Mouse (Mus musculus) right cerebral cortex, adult 18-20 months (tissue): ENCODE measurements around the gene Rasef.
A peak's percentile ranks its signal among the peaks of the same experiment; 100 is the strongest.
"Not testable (repeated sequence)": the region's sequence is repeated elsewhere in the genome, so short reads cannot be mapped to it uniquely, and the experiment has no call there.

Source experiments
- DNase-seq: peaks from one replicate; pipeline ENCODE4 v3.0.0; 2022; ENCODE audit warnings: mixed read lengths

Gene Rasef

DNA sequence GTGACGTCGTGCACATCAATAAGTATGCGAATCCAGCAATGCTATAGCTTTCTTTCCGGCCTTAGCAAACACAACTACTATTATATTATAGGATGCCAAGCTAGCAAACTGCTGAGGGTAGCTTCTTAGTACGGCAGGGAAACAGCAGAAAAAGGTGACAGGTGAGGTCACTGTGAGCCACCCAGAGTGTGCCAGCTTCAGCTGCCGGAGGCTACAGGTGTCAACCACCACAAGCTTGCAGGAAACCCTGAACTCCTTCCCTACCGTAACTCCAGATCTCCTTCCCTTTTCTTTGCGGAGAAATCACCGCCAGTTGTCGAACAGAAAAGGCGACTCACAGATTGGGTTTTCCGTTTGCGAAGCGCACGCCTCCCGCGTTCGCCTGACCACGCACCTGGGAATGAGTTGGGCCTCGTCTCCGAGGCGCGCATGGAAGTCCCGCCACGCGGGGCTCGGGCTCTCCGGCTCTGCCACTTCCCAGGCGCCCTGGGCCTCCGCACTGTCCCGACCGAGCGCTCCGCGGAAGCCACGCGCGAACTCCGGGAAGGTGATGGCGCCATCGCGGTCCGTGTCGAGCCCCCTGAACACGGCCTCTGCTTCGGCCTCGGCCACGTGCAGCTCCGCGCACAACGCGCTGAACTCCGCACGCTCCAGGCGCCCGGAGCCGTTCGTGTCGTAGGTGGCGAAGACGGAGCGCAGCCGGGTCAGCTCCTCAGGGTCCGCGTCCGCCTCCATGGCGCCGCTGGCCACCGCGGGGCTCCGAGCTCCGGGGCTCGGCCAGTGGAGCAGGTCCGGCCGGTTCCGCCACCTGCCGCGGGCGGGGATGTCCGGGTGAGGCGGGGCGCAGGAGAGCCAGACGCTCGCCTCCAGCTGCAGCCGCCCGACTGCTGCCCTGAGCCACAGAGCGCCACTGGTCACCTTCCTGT lies at the start of gene Rasef:
TSS of gene Rasef (minus strand) at position 735 of the 926 bp plus-strand sequence.
- peak; percentile 6 for DNase-seq

DNA sequence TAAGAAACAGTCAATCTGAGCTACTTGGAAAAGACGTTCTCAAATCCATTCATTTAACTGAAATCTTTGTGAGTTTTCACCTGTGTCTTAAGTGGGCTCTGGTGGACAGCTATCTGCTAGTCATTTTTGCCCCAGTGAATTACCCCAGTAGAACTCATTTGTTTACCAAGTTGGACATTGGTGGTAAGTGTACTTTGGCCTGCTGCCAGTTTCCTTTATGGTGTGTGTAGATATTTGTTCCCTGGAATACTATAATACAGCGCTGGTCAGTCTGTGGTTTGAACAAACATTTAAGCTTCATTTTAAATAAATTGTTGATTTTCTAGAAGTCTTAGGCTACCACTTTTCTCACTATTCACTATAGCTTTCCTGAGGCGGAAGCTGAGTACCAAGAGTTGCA lies 35.8 kb upstream of the Rasef start:
- DNase-seq = no peak

DNA sequence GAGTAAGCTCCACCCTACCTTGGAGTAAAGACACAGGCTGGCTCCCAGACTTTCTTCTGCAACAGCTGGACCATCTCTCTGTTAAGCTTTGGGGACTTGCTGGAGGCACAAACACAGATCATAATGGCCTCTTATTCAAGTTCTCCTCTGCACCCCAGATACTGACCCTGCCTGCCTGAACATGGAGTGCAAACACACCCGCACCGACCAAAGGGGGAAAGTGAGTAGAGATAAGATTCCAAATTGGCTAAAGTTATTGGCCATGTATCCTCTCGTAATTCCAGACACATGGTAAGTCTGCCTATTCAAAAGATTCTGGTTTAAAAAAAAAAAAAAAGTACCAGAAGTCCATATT lies 369 bp upstream of the Rasef start:
- no peak for DNase-seq

DNA sequence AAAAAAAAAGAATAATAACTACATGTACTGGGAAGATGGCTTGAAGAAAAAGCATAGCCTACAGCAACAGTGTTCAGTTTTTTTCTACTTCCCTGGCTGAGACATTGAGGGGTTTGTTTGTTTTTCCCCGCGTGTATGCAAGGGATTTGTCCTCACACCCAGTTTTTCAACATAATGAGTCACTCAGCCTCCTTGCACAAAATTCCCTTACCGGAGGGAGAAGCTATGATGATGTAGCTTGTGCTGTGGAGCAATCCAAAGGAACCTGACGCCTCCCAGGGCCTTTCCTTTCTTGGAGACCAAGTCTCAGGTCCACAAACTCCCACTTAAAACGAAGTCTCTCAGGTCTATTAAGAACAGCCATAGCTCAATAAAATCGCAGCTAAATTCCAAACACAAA lies 1.3 kb downstream of the Rasef start:
- DNase-seq = no peak

DNA sequence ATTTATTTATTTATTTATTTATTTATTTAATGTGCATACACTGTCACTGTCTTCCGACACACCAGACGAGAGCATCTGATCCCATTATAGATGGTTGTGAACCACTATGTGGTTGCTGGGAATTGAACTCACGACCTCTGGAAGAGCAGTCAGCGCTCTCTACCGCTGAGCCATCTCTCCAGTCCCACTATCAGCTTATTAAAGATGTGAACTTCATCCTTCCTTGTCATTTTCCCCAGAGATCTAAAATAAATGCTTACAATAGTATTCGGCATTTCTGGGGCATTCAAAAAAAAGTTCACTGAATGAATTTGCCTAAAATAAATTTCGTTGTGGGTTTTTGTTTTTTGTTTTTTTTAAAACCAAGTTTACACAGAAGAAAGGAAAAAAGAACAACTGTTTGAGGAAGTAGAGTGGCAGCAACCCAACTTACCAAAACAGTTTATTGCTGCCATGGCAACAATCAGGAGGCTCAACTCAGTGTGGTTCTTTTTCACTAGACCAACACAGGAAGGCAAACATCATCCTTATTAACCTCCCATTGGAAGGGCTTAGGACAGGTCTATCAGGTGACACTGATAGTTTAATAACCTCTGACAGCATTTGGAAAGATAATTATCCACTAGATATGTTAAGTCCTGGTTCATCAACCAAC lies 2.6 kb downstream of the Rasef start:
- no peak for DNase-seq

DNA sequence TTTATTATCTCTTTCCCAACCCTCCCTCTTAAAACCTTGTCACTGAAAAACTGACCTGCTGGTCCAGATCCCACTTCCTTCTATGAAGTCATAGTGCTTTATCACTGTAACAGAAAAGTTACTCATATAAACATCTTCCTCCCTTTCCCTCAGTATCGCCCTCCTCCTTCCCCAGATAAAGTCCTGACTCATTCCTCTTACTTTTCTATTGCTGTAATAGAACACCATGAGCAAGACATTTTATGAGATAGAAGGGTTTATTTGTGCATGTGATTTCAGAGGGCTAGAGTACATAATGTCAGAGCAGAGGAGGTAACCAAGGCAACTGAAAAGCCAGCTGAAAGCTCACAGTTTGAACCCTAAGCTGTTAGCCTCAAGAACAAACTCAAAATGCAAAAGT lies 6.6 kb downstream of the Rasef start:
- no peak for DNase-seq

DNA sequence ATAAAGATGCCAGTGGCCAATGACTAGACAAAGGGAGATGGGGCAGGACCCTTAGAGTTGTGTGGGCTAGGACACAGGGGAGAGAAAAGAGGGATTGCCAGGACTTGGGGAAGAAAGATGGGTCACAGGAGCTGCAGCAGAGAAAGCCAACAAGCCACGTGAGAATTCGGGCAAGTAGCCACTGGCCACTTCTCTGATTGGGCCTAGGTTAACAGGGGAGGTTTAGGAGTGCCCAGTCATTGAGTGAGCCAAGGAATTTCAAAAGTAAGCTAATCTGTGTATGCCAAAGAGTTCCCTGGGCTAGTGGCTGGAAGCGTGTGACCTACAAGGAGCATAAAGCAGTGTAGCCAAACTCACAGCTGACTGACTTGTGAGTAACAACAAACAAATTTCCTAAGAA lies 9.7 kb downstream of the Rasef start:
- no peak for DNase-seq

DNA sequence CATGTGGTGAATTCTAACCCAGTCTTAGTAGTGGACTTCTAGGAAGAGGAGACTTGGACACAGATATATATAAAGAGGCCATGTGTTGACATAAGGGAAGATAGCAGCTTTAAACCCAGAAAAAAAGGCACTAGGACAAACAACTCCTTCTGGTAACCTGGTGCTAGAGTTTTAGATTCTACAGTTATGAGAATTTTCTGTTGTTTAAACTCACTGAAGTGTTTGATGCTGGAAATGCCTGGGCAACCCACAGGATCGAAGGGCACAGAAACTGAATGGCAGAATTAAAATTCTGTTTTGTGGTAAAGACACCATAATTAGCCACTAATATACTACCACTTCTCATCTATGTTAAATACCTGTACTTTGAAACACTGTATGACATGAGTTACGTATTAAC lies 15.5 kb downstream of the Rasef start:
- DNase-seq = no peak

DNA sequence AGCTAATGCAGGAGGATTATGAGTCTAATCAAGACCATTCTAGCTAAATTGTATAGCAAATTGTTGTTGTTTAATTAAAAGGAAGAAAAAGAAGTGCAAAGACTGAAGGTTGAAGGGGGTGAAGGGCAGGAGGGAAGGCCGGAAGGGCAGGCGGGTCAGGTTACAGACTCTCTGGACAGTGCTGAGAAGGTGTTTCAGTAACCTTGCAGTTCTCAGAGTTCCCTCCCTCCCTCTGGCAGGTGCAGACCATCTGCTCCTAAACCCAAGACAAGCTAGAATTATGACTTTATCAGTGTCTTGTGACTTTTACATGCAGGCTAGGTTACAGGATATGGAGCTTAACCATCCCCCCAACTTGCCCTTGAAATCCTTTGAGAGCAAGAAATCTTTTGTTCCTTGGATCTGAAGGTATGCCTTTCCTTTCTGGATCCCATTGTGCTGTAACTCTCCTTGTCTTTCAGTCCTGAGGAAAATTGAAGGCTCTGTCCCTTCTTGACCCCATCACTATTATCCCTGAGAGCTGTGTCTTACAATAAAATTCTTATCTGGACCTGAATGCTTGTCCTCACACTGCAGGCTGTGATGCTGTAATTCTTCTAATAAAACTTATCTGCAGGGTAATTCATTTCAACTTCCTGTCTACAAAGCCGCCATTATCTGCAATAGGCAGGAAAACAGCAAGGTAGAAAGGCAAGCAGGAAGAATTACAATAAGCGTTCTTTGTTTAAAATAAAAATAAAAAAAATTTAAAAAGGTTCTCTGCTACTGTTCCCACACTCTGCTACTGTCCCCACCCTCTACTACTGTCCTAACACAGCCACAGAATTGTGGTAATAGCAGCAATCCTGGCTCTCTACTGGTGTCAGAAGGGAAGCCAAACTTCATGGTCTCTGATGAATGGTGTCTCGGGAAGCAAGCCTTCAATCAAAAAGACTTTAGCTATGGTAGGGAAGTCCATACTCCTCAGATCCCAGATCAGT lies 16.7 kb downstream of the Rasef start:
- DNase-seq = no peak

DNA sequence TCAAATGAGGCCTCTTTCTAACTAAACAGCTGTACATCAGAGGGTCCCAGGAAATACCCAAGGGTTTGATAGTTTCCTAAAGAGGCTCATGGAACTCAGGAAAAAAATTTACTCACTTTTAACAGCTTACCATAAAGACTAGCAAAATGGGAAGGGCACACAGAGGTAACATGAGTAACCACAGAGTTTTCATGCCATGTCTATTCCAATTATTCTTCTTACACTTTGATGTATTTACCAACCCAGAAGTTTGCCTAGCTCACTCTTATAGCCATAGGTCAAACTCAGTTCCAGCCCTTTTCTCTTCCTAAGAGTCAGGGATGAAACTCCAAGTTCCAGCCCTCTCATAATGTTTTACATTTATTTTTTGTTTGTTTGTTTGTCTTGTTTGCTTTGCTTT lies 18.8 kb downstream of the Rasef start:
- DNase-seq = no peak

DNA sequence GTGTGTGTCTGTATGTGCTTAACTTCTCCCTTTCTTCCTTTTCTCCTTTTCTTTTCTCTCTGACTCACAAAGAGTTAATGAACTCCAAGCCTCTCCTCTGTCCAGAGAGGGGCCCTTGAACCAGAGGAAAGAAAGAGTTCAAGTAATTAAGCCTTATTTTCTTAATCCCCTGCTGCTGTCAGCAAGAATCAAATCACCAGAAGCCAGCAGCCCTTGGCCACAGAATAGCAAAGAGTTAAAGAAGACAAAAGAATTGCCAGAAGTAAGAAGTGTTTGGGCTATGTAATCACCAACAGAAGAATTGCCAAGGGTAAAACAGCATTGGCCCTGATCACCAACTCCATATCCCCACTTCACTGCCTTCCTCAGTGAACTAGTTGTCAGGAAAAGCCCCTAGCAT lies 20.2 kb downstream of the Rasef start:
- DNase-seq = no peak

DNA sequence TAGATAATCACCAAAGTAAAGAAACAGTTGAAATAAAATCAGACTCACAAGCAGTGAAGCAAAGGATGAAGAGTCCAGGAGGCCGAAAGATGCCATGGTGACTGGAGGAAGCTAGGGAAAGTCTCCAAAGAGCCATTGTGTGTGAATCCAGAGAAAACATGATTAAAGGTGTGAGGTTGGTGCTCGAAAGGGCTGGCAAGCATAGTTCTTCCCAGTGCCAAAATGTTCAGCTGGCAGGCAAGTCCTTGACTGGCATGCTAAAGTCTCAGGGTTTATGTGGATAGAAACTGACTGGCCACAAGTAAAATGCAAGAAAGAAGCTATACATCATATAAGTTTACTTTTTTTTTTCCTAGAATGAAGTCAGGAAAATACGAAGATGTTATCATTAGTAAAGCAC lies 22.6 kb downstream of the Rasef start:
- DNase-seq = no peak

DNA sequence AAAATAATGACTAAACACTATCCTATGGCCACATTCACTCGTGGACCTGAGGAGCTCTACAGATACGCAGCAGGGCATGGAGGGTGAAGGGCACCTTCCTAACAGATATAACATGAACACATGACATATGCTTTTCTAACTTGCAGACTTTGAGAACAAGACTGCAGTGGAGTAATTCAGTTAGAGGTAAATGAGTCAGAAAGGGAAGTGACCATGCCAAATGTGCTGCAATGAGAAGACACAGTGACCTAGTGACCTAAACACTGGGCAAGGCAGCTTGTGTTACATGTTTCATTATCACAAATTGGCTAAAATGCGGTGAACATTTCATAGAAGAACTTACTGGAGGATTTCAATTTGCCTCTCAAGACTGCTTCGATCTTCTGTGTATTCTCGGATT lies 42.6 kb downstream of the Rasef start:
- DNase-seq = no peak

DNA sequence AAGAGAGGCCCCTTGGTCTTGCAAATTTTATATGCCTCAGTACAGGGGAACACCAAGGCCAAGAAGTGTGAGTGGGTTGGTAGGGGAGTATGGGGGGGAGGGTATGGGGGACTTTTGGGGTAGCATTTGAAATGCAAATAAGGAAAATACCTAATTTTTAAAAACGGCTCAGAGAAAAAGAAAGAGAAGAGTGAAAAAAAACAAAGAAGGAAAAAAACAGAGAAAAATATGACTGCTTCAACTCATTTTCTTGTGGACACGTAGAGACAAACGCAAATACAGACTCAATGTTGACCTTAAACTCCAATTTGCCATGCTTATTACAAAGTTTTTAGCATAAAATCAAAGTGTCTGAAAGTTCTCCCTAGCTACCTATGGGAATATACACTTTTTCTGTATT lies 51.4 kb downstream of the Rasef start:
- DNase-seq = no peak

DNA sequence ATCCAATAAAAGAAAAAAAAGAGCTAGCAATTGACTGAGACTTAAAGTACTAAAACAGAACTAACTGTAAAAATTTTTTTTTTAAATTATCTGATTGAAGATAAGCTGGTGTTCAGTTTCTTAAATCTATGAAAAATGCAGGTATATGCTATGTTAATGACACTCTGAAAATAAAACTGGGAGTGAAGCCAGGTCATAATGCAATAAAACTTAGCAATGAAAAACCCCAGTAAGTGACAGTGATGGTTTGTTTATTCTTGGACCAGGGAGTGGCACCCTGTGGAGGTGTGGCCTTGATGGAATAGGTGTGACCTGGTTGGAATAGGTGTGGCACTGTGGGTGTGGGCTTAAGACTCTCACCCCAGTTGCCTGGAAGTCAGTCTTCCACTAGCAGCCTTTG lies 71.0 kb downstream of the Rasef start:
- DNase-seq = no peak

DNA sequence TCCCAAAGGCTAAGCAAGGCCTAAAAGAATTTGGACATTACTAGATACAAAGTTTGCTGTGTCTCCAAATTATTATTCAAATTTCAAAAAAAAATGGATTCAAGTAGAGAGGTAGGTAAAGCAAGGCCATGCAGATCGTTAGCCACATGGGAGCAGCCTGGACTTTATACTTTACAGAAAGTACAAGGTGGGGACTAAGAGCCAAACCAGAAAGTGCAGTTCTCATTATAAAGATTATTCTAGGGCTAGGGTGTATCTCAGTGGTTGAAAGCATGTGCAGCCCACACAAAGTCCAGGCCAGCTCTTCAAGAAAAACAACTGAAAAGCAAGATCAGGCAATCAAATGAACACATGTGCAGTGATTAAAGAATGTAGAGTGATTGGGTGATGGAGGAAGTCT lies 72.0 kb downstream of the Rasef start:
- DNase-seq = no peak

DNA sequence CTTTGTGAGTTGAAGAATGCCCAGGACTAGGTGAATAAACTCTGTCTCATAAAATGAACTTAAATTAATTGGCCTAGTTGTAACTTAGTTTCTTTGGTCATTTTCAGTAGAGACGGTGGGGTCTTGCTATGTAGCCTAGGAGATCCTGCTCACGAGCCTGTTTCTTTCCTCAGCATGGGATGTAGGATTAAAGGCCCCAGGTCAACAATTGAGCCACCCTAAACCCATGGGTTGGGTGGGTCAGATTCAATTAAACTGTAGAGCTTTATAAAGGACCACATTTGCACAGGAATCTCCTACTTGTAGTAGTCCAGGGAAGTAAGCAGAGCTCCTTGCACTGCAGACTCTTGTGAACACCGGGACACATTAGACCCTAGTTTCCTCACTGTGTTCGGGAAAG lies 107.6 kb downstream of the Rasef start, which contains the start of gene Gm428:
TSS of gene Gm428 (plus strand) at position 301 of the 400 bp plus-strand sequence.
- DNase-seq = not testable (repeated sequence)

DNA sequence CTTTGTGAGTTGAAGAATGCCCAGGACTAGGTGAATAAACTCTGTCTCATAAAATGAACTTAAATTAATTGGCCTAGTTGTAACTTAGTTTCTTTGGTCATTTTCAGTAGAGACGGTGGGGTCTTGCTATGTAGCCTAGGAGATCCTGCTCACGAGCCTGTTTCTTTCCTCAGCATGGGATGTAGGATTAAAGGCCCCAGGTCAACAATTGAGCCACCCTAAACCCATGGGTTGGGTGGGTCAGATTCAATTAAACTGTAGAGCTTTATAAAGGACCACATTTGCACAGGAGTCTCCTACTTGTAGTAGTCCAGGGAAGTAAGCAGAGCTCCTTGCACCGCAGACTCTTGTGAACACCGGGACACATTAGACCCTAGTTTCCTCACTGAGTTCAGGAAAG lies 122.7 kb downstream of the Rasef start, which contains the start of gene Gm11239:
TSS of gene Gm11239 (plus strand) at position 301 of the 400 bp plus-strand sequence.
- DNase-seq = not testable (repeated sequence)
